Mouse (Mus musculus) olfactory bulb, adult 2 months (tissue): ENCODE measurements around the gene Arl15.

Source experiments
- CTCF ChIP-seq: fragments of 200-500 bp; IDR thresholded peaks from 2 replicates; pipeline ENCODE4 v1.5.1; 2012; ENCODE audit warnings: low read depth, mild to moderate bottlenecking, low read length, moderate library complexity; ENCODE audit not compliant: insufficient read depth
- POLR2A ChIP-seq: fragments of 200-500 bp; IDR thresholded peaks from 2 replicates; pipeline ENCODE4 v1.6.1; 2012; ENCODE audit warnings: mild to moderate bottlenecking, low read depth, low read length, moderate library complexity; ENCODE audit not compliant: insufficient read depth

GRCm38 (mm10) chr13:114053261-114053660, 259.0 kb downstream of the Arl15 start:
- TF ChIP-seq CTCF (no peak), POLR2A (no peak)
